Mouse (Mus musculus): ENCODE data around the gene Prss33. TPM values are rescaled to one million over a fixed set of nuclear protein-coding genes. Genes with fewer than 3 reads are reported as not detected.

The Prss33 gene
- polyA plus RNA-seq, 1 experiment: not detected

GRCm38 (mm10) chr17:23789749-23790268 is 46.0 kb downstream of the Prss33 start:
- peaks cover 4% of the 10 kb centered on the region for H3K4me1 ChIP-seq (ENCODE audit: control insufficient read depth, insufficient read depth, low read length)
- H3K4me3 ChIP-seq (ENCODE audit: insufficient read depth, low read length): peak overlapping the region; percentile 23; the same call in 1 of the 2 replicates
- TF ChIP-seq POLR2A (IDR thresholded peaks at IDR 0.05; ENCODE audit: low read depth, low read length) (no peak), CTCF (IDR thresholded peaks at IDR 0.05; ENCODE audit: borderline replicate concordance, insufficient read depth, low read length) (no peak)
- H3K27ac ChIP-seq (ENCODE audit: insufficient read depth, low read length): peak overlapping the region; percentile 30; the same call in 1 of the 2 replicates

GRCm38 (mm10) chr17:23788973-23789372 is 46.9 kb downstream of the Prss33 start:
- TF ChIP-seq POLR2A (IDR thresholded peaks at IDR 0.05; ENCODE audit: low read depth, low read length) (no peak), CTCF (IDR thresholded peaks at IDR 0.05; ENCODE audit: borderline replicate concordance, insufficient read depth, low read length) (no peak)
- Histone ChIP-seq H3K27ac (ENCODE audit: insufficient read depth, low read length) (no peak overlapping the region), H3K4me3 (ENCODE audit: insufficient read depth, low read length) (no peak overlapping the region), H3K4me1 (ENCODE audit: control insufficient read depth, insufficient read depth, low read length) (peaks cover 4% of the 10 kb centered on the region)

- peak overlapping the region; percentile 29 for H3K4me3 ChIP-seq (ENCODE audit: insufficient read depth, low read length)
- TF ChIP-seq POLR2A (IDR thresholded peaks at IDR 0.05; ENCODE audit: low read depth, low read length) (no peak; the same call in 1 of the 2 replicates), CTCF (IDR thresholded peaks at IDR 0.05; ENCODE audit: borderline replicate concordance, insufficient read depth, low read length) (no peak)
- H3K4me1 ChIP-seq (ENCODE audit: control insufficient read depth, insufficient read depth, low read length): peaks cover 4% of the 10 kb centered on the region
- no peak overlapping the region for H3K27ac ChIP-seq (ENCODE audit: insufficient read depth, low read length)
These were observed 49.3 kb downstream of the Prss33 start for GRCm38 (mm10) chr17:23786510-23786931.

- no peak for TF ChIP-seq CTCF (IDR thresholded peaks at IDR 0.05; ENCODE audit: borderline replicate concordance, insufficient read depth, low read length)
- no peak within 1 kb of the TSS for H3K27ac ChIP-seq (ENCODE audit: insufficient read depth, low read length)
- H3K4me1 ChIP-seq (ENCODE audit: control insufficient read depth, insufficient read depth, low read length): peaks cover 4% of the 10 kb centered on the region
- H3K4me3 ChIP-seq (ENCODE audit: insufficient read depth, low read length): peak within 1 kb of the TSS; percentile 29
These were observed 50.0 kb downstream of the Prss33 start, which contains the start of gene Flywch2 for GRCm38 (mm10) chr17:23785561-23786471. Gene Flywch2, minus strand, starts transcription at chr17:23786081.

GRCm38 (mm10) chr17:23783352-23783751 is 52.5 kb downstream of the Prss33 start:
- no peaks in the 10 kb centered on the region for H3K4me1 ChIP-seq (ENCODE audit: control insufficient read depth, insufficient read depth, low read length)
- no peak for TF ChIP-seq POLR2A (IDR thresholded peaks at IDR 0.05; ENCODE audit: low read depth, low read length)
- no peak for TF ChIP-seq CTCF (IDR thresholded peaks at IDR 0.05; ENCODE audit: borderline replicate concordance, insufficient read depth, low read length)
- no peak overlapping the region for H3K4me3 ChIP-seq (ENCODE audit: insufficient read depth, low read length)
- no peak overlapping the region for H3K27ac ChIP-seq (ENCODE audit: insufficient read depth, low read length)

Other genes with a start within 250 kb of the Prss33 start
- 5.3 and 8.1 TPM in 2 replicates for gene Zfp13, start 236.6 kb downstream of the Prss33 start, polyA plus RNA-seq (2011; ENCODE audit: insufficient read length, low read depth, missing spikeins)
- not detected in 2 replicates for gene Zscan10, start 235.2 kb downstream of the Prss33 start, polyA plus RNA-seq (2011; ENCODE audit: insufficient read length, low read depth, missing spikeins)
- 0.30 and 0.50 TPM in 2 replicates for gene Mmp25, start 190.8 kb downstream of the Prss33 start, polyA plus RNA-seq (2011; ENCODE audit: insufficient read length, low read depth, missing spikeins)
- not detected in 2 replicates for gene Bicdl2, start 175.6 kb downstream of the Prss33 start, polyA plus RNA-seq (2011; ENCODE audit: insufficient read length, low read depth, missing spikeins)
- gene Hcfc1r1, start 162.5 kb downstream of the Prss33 start, polyA plus RNA-seq (2011; ENCODE audit: insufficient read length, low read depth, missing spikeins): 146 and 164 TPM in 2 replicates
- 15.7 and 20.1 TPM in 2 replicates for gene Thoc6, start 162.2 kb downstream of the Prss33 start, polyA plus RNA-seq (2011; ENCODE audit: insufficient read length, low read depth, missing spikeins)
- gene Tnfrsf12a, start 158.6 kb downstream of the Prss33 start, polyA plus RNA-seq (2011; ENCODE audit: insufficient read length, low read depth, missing spikeins): 126 and 221 TPM in 2 replicates
- gene Cldn6, start 156.8 kb downstream of the Prss33 start, polyA plus RNA-seq (2011; ENCODE audit: insufficient read length, low read depth, missing spikeins): not detected in 2 replicates
- not detected in 2 replicates for gene Cldn9, start 152.0 kb downstream of the Prss33 start, polyA plus RNA-seq (2011; ENCODE audit: insufficient read length, low read depth, missing spikeins)
- not detected in 2 replicates for gene 1520401A03Rik, start 113.3 kb downstream of the Prss33 start, polyA plus RNA-seq (2011; ENCODE audit: insufficient read length, low read depth, missing spikeins)
- gene Pkmyt1, start 109.7 kb downstream of the Prss33 start, polyA plus RNA-seq (2011; ENCODE audit: insufficient read length, low read depth, missing spikeins): 9.2 and 10.9 TPM in 2 replicates
- 5.1 and 6.3 TPM in 2 replicates for gene Paqr4, start 95.2 kb downstream of the Prss33 start, polyA plus RNA-seq (2011; ENCODE audit: insufficient read length, low read depth, missing spikeins)
- gene Kremen2, start 90.2 kb downstream of the Prss33 start, polyA plus RNA-seq (2011; ENCODE audit: insufficient read length, low read depth, missing spikeins): not detected in 2 replicates
- 29.3 and 33.0 TPM in 2 replicates for gene Flywch1, start 64.5 kb downstream of the Prss33 start, polyA plus RNA-seq (2011; ENCODE audit: insufficient read length, low read depth, missing spikeins)
- gene Flywch2, start 50.0 kb downstream of the Prss33 start, polyA plus RNA-seq (2011; ENCODE audit: insufficient read length, low read depth, missing spikeins): 2.2 and 2.8 TPM in 2 replicates
- 264 and 303 TPM in 2 replicates for gene Srrm2, start 45.5 kb downstream of the Prss33 start, polyA plus RNA-seq (2011; ENCODE audit: insufficient read length, low read depth, missing spikeins)
- 303 and 364 TPM in 2 replicates for gene Elob, start 6.9 kb downstream of the Prss33 start, polyA plus RNA-seq (2011; ENCODE audit: insufficient read length, low read depth, missing spikeins)
- not detected in 2 replicates for gene Prss32, start 7.8 kb upstream of the Prss33 start, polyA plus RNA-seq (2011; ENCODE audit: insufficient read length, low read depth, missing spikeins)
- gene Prss41, start 8.1 kb upstream of the Prss33 start, polyA plus RNA-seq (2011; ENCODE audit: insufficient read length, low read depth, missing spikeins): not detected in 2 replicates
- not detected in 2 replicates for gene Prss21, start 32.0 kb upstream of the Prss33 start, polyA plus RNA-seq (2011; ENCODE audit: insufficient read length, low read depth, missing spikeins)
- gene Dcpp1, start 44.8 kb upstream of the Prss33 start, polyA plus RNA-seq (2011; ENCODE audit: insufficient read length, low read depth, missing spikeins): not detected in 2 replicates
- gene Dcpp2, start 44.8 kb upstream of the Prss33 start, polyA plus RNA-seq (2011; ENCODE audit: insufficient read length, low read depth, missing spikeins): not detected in 2 replicates
- not detected in 2 replicates for gene Dcpp3, start 81.4 kb upstream of the Prss33 start, polyA plus RNA-seq (2011; ENCODE audit: insufficient read length, low read depth, missing spikeins)
- gene Sbp, start 105.6 kb upstream of the Prss33 start, polyA plus RNA-seq (2011; ENCODE audit: insufficient read length, low read depth, missing spikeins): not detected in 2 replicates
- not detected in 2 replicates for gene Sbpl, start 119.2 kb upstream of the Prss33 start, polyA plus RNA-seq (2011; ENCODE audit: insufficient read length, low read depth, missing spikeins)
- gene Prss30, start 144.5 kb upstream of the Prss33 start, polyA plus RNA-seq (2011; ENCODE audit: insufficient read length, low read depth, missing spikeins): not detected in 2 replicates
- 0.62 TPM in 1 of 2 replicates, not detected in the other for gene Prss22, start 162.0 kb upstream of the Prss33 start, polyA plus RNA-seq (2011; ENCODE audit: insufficient read length, low read depth, missing spikeins)
- 0.42 TPM in 1 of 2 replicates, not detected in the other for gene Prss27, start 202.1 kb upstream of the Prss33 start, polyA plus RNA-seq (2011; ENCODE audit: insufficient read length, low read depth, missing spikeins)
- 80.8 and 83.2 TPM in 2 replicates for gene Kctd5, start 237.4 kb upstream of the Prss33 start, polyA plus RNA-seq (2011; ENCODE audit: insufficient read length, low read depth, missing spikeins)